Mouse (Mus musculus) hindbrain, embryonic 15.5 days (tissue): ENCODE measurements around the gene Ate1. TPM values are rescaled to one million over a fixed set of nuclear protein-coding genes. Genes with fewer than 3 reads are reported as not detected.
A peak's percentile ranks its signal among the peaks of the same experiment; 100 is the strongest.

ENCODE experiments used
- ATAC-seq: fragments of 200-750 bp; cut with Nextera tagmentation; 2 replicates; pipeline ENCODE4 v1.8.0; 2017; ENCODE audit warnings: low read depth, moderate number of reproducible peaks, moderate TSS enrichment; ENCODE audit not compliant: low FRiP score
- H3K27ac ChIP-seq: fragments of 300-500 bp; sonication (generic); replicated peaks from 2 replicates; pipeline ENCODE4 v1.5.1; 2015; ENCODE audit warnings: mild to moderate bottlenecking, inconsistent platforms
- H3K27me3 ChIP-seq: fragments of 300-500 bp; sonication (generic); 2 replicates; pipeline ENCODE4 v1.6.1; 2015; ENCODE audit warnings: control low read depth, inconsistent platforms
- H3K36me3 ChIP-seq: fragments of 300-500 bp; sonication (generic); 2 replicates; pipeline ENCODE4 v1.6.1; 2015; ENCODE audit warnings: control low read depth, inconsistent platforms
- H3K4me1 ChIP-seq: fragments of 300-500 bp; sonication (generic); replicated peaks from 2 replicates; pipeline ENCODE4 v1.6.1; 2015; ENCODE audit warnings: control low read depth, inconsistent platforms
- H3K4me2 ChIP-seq: fragments of 300-500 bp; sonication (generic); 2 replicates; pipeline ENCODE4 v1.6.1; 2015; ENCODE audit warnings: moderate library complexity, mild to moderate bottlenecking, inconsistent platforms
- H3K4me3 ChIP-seq: fragments of 300-500 bp; sonication (generic); 2 replicates; pipeline ENCODE4 v1.5.1; 2015; ENCODE audit warnings: mild to moderate bottlenecking, inconsistent platforms
- H3K9ac ChIP-seq: fragments of 300-500 bp; sonication (generic); 2 replicates; pipeline ENCODE4 v1.6.1; 2015; ENCODE audit warnings: inconsistent platforms
- H3K9me3 ChIP-seq: fragments of 300-500 bp; sonication (generic); 2 replicates; pipeline ENCODE4 v1.6.1; 2016; ENCODE audit warnings: control low read depth, inconsistent platforms
- WGBS: fragments of 180-500 bp; shearing (Covaris S2); methylation state at CpG from one replicate; pipeline ENCODE4 v1.1.7; 2015; 5-methylcytosine and 5-hydroxymethylcytosine counted together
- polyA plus RNA-seq: library from polyadenylated mRNA; unstranded; fragments of >200 nt; fragmentation: Nextera tagmentation; extraction: Ambion mirVana; gene quantifications from 2 replicates; pipeline ENCODE4 v1.2.1, GENCODE M21; 2015

Ate1 gene
- polyA plus RNA-seq, 1 experiment from 2014 or later, result 110 TPM

DNA sequence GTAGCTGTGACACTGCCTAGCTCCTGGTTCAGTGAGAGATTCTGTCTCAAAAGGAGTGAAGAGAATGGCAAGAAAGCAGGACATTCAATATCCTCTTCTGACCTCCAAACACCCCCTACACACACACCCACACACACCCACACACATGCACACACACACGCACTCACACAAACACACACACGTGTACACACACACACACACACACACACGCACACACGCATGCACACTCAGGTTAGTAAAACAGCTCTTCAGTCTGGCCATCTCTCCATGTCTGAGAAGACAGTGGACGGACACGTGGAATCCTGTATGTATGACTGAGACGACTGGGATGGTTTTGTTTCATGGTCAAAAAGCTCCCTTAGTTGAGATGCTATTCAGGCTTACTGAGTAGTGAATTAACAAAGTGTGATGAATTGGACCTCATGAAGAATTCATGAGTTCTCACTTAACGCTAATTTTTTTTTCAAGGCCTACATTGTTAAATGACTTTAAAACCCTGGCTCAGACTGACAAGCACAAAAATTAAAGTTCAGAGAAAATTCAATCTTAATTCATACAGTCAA, 134.4 kb downstream of the Ate1 start:
- Histone ChIP-seq H3K4me1 (peaks cover 22% of the 10 kb centered on the region), H3K27ac (no peak overlapping the region)

GRCm38 (mm10) chr7:130382126-130382525, 138.0 kb downstream of the Ate1 start:
- 85% methylated on average over 13 of the region's 13 CpGs for WGBS

More for the DNA sequence above, 134.4 kb downstream of the Ate1 start:
- no peak for ATAC-seq
- Histone ChIP-seq H3K27me3 (no peaks in the 10 kb centered on the region), H3K36me3 (peaks cover 5% of the 10 kb centered on the region; the same call in 1 of the 2 replicates), H3K9ac (no peak overlapping the region), H3K4me3 (no peak overlapping the region), H3K4me2 (no peak overlapping the region), H3K9me3 (no peaks in the 10 kb centered on the region)
- WGBS, result 28% methylated on average over 8 of the region's 8 CpGs

DNA sequence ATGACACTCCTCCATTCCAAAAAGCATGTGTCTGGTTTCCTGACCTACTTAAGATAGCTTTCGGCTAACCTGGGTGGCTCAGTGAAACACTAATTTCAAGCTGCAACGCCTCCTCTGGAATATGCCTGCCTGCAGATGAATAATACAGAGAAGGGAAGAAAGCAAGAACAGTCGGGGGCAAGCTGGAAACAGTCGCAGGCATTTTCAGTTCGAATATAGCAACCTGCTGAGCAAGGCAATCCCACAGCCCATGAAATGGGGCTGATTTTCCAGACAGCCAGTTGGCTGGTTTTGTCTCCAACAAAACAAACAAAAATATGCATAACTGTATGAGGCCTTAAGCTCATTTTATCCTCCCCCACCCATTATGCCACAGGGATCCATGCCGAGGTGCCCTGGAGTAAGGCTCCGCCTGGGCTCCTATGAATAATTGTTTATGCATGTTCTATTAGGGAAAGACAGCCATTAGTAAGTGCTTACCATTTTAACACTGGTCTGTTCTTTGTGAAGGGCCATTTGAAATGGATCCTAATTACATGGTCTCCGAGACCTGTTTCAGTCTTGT, 138.7 kb downstream of the Ate1 start:
- Histone ChIP-seq H3K4me3 (no peak overlapping the region), H3K4me1 (peaks cover 20% of the 10 kb centered on the region), H3K9me3 (no peaks in the 10 kb centered on the region), H3K27me3 (no peaks in the 10 kb centered on the region), H3K9ac (no peak overlapping the region), H3K36me3 (no peaks in the 10 kb centered on the region), H3K4me2 (no peak overlapping the region), H3K27ac (peak overlapping the region; percentile 60)
- 37% methylated on average over 8 of the region's 8 CpGs for WGBS
- ATAC-seq, result peak; percentile 50; the same call in 1 of the 2 replicates

More at GRCm38 (mm10) chr7:130382126-130382525, 138.0 kb downstream of the Ate1 start:
- no peak overlapping the region for H3K4me2 ChIP-seq
- H3K9ac ChIP-seq, result no peak overlapping the region
- peaks cover 22% of the 10 kb centered on the region for H3K4me1 ChIP-seq
- no peaks in the 10 kb centered on the region for H3K36me3 ChIP-seq
- H3K27me3 ChIP-seq, result no peaks in the 10 kb centered on the region
- ATAC-seq, result no peak
- no peak overlapping the region for H3K4me3 ChIP-seq
- peak overlapping the region; percentile 60; the same call in 1 of the 2 replicates for H3K27ac ChIP-seq
- no peaks in the 10 kb centered on the region for H3K9me3 ChIP-seq

GRCm38 (mm10) chr7:130380769-130381355, 139.3 kb downstream of the Ate1 start:
- Histone ChIP-seq H3K4me3 (no peak overlapping the region), H3K4me1 (peaks cover 18% of the 10 kb centered on the region), H3K4me2 (no peak overlapping the region), H3K9me3 (no peaks in the 10 kb centered on the region), H3K27me3 (no peaks in the 10 kb centered on the region), H3K9ac (no peak overlapping the region), H3K36me3 (no peaks in the 10 kb centered on the region), H3K27ac (peak overlapping the region; percentile 60)
- WGBS, result 55% methylated on average over 8 of the region's 8 CpGs
- ATAC-seq, result 0 out of 2 replicates have a peak, but pooled peaks have one; percentile 42

DNA sequence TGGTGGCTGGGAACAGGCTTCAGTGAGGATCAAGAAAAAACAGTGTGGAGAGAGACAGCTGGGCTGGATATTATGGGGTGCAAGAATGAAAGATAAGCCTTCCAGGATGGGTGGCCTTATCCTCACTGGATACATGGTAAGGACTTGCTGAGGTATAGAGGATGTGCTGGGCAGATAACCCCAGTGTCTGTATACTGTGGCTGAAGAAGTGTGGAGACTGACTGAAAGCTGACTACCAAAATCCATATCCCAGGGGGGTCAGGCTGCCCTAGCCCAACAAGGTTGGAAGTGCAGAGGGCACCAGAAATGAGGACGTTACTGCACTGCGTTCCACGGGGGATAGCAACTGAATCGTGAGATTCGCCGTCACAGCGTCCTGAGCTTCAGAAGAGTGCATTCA, 139.8 kb downstream of the Ate1 start:
- Histone ChIP-seq H3K4me3 (no peak overlapping the region), H3K27ac (no peak overlapping the region), H3K27me3 (no peaks in the 10 kb centered on the region), H3K4me1 (peaks cover 13% of the 10 kb centered on the region), H3K9ac (no peak overlapping the region), H3K4me2 (no peak overlapping the region), H3K9me3 (no peaks in the 10 kb centered on the region), H3K36me3 (no peaks in the 10 kb centered on the region)
- WGBS, result 73% methylated on average over 7 of the region's 7 CpGs
- ATAC-seq, result no peak

GRCm38 (mm10) chr7:130379886-130380285, 140.3 kb downstream of the Ate1 start:
- Histone ChIP-seq H3K9me3 (no peaks in the 10 kb centered on the region), H3K36me3 (no peaks in the 10 kb centered on the region), H3K9ac (no peak overlapping the region), H3K4me3 (no peak overlapping the region), H3K27ac (no peak overlapping the region), H3K4me2 (no peak overlapping the region), H3K27me3 (no peaks in the 10 kb centered on the region), H3K4me1 (peaks cover 13% of the 10 kb centered on the region)
- 89% methylated on average over 5 of the region's 5 CpGs for WGBS
- no peak for ATAC-seq

DNA sequence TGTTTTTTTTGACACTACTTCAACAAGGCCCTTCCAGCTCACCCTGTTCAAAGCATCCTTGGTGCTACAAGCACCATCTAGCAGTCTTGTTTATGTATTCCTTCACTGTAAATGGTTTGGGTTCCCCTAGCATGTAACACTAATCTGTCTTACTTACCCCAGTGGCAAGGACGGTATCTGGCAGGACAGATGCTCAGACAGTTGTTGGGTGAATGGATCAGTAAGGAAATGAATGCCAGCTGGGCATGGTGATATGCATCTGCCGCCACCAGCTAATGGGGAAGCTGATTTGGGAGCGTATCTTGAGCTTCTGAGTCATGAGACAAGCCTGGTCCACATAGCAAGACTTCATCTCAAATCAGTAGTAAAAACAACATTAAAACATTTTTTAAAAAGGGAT, 141.9 kb downstream of the Ate1 start:
- no peak overlapping the region for H3K27ac ChIP-seq
- no peak for ATAC-seq
- no peaks in the 10 kb centered on the region for H3K27me3 ChIP-seq
- H3K9me3 ChIP-seq, result no peaks in the 10 kb centered on the region
- H3K36me3 ChIP-seq, result no peaks in the 10 kb centered on the region
- WGBS, result 88% methylated on average over 3 of the region's 3 CpGs
- H3K4me2 ChIP-seq, result no peak overlapping the region
- H3K4me1 ChIP-seq, result peaks cover 13% of the 10 kb centered on the region
- H3K9ac ChIP-seq, result no peak overlapping the region
- H3K4me3 ChIP-seq, result no peak overlapping the region

DNA sequence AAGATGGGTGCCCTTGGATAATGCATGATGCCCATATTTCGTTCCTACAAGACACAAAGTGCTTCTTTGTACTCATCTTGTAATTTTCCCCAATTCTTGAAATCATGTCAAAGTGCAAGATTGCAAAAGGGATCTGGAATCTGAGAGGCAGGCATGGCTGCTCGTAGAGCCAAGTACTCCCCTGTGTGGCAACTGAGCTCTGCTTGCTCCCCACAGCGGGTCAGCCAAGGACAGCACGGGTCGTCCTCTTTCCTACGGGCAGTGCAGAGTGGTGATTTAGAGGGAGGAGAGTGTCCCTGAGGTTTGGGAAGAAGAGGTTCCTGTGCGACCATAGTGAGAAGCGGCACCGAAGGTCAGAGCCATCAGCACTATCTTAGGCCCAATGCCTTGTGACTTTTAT, 145.9 kb downstream of the Ate1 start:
- 84% methylated on average over 9 of the region's 9 CpGs for WGBS

DNA sequence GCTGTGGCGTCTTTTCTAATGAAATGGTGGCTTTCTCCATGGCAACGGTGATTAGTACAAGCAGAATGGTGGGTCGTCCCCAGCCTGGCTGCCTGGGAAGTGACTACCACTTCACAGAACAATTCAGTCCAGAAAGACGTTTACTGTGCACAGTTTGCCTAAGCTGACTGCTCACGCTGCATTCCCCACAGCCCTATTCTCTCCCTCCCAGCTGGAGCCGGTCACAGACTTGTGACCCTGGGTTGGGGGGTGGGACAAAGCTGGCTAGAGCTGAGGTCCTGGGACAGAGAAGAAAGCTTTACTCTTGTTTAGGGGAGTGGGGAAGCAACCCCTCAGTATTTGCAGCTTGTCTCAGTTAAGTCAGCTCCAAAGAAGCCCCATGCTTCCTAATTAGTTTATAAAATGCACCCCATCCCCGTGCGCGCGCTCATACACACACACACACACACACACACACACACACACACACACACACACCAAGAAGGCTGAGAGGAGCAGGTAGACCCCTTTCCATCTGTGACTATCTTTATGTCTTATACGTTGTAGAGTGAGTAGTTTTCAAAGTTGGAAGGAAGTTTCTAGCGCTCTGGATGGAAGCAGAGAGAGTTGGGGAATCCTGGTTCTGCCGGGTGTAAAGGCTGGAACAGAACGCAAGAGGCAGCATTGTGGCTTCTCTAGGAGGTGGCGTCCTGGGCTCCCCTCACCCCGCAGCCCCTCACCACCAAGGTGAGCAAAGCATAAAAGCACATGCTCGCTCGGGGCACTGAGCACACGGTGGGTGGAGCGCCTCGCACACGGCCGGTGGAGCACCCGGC, 151.1 kb downstream of the Ate1 start:
- Histone ChIP-seq H3K9ac (no peak overlapping the region; the same call in 1 of the 2 replicates), H3K4me3 (no peak overlapping the region), H3K9me3 (no peaks in the 10 kb centered on the region), H3K36me3 (no peaks in the 10 kb centered on the region), H3K27me3 (no peaks in the 10 kb centered on the region), H3K4me1 (peaks cover 31% of the 10 kb centered on the region), H3K4me2 (peak overlapping the region; percentile 46), H3K27ac (peak overlapping the region; percentile 61)
- WGBS, result 14% methylated on average over 24 of the region's 24 CpGs
- peak; percentile 73 for ATAC-seq

More for the DNA sequence above, 145.9 kb downstream of the Ate1 start:
- H3K4me1 ChIP-seq, result peaks cover 8% of the 10 kb centered on the region
- H3K36me3 ChIP-seq, result no peaks in the 10 kb centered on the region
- no peak overlapping the region for H3K4me2 ChIP-seq
- no peak overlapping the region for H3K4me3 ChIP-seq
- H3K9me3 ChIP-seq, result no peaks in the 10 kb centered on the region
- ATAC-seq, result no peak
- H3K9ac ChIP-seq, result no peak overlapping the region
- no peaks in the 10 kb centered on the region for H3K27me3 ChIP-seq
- no peak overlapping the region for H3K27ac ChIP-seq

DNA sequence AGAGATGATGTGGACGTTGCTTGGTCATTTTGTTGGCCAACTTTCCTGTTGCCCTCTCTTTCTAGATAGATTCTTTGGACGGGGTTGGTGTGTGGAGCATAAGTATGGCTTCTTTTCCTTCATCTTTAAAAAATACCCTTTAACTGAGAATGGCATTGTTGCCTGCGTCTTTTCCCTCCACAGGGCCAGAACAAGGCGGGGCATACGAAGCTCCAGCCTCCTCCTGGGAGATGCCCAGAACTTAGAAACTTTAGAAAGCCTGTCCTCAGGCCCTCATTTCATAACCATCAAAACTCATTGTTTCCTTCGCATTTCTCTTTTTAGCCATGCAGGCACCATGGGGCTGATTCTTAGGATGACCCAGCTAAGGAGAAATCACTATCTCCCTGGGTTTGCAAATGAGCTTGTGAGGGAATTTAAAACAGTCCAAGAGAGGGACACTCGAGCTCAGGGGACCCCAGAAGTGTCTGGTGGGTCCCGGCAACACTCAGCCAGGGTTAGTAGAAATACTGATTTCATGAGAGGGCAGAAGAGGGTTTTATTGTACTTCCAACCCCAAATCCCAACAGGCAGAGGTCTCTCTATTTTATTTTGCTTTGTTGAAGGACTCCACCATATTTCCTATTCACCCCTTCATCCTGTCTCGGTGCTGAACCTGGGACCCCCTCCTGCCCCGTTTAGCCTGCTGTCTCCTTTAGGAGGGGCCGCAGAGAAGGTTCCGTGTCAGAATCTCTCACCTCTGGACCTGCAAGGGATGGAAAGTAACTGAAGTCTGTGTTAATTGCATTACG, 151.9 kb downstream of the Ate1 start:
- peak; percentile 5; the same call in 1 of the 2 replicates for ATAC-seq
- Histone ChIP-seq H3K4me1 (peaks cover 31% of the 10 kb centered on the region), H3K36me3 (no peaks in the 10 kb centered on the region), H3K27ac (peak overlapping the region; percentile 61), H3K9ac (no peak overlapping the region; the same call in 1 of the 2 replicates), H3K27me3 (no peaks in the 10 kb centered on the region), H3K4me3 (no peak overlapping the region), H3K9me3 (no peaks in the 10 kb centered on the region), H3K4me2 (peak overlapping the region; percentile 46)
- 12% methylated on average over 13 of the region's 13 CpGs for WGBS

GRCm38 (mm10) chr7:130367222-130368035, 152.7 kb downstream of the Ate1 start:
- Histone ChIP-seq H3K9ac (no peak overlapping the region), H3K4me2 (no peak overlapping the region), H3K9me3 (no peaks in the 10 kb centered on the region), H3K4me1 (peaks cover 31% of the 10 kb centered on the region), H3K27ac (peak overlapping the region; percentile 61), H3K27me3 (no peaks in the 10 kb centered on the region), H3K36me3 (no peaks in the 10 kb centered on the region), H3K4me3 (no peak overlapping the region)
- ATAC-seq, result peak; percentile 78
- 9% methylated on average over 12 of the region's 12 CpGs for WGBS
